Mouse (Mus musculus): ENCODE results near the gene Kifc5b.
"Not testable (repeated sequence)": the region's sequence is repeated elsewhere in the genome, so short reads cannot be mapped to it uniquely, and the experiment has no call there.

The Kifc5b gene

DNA sequence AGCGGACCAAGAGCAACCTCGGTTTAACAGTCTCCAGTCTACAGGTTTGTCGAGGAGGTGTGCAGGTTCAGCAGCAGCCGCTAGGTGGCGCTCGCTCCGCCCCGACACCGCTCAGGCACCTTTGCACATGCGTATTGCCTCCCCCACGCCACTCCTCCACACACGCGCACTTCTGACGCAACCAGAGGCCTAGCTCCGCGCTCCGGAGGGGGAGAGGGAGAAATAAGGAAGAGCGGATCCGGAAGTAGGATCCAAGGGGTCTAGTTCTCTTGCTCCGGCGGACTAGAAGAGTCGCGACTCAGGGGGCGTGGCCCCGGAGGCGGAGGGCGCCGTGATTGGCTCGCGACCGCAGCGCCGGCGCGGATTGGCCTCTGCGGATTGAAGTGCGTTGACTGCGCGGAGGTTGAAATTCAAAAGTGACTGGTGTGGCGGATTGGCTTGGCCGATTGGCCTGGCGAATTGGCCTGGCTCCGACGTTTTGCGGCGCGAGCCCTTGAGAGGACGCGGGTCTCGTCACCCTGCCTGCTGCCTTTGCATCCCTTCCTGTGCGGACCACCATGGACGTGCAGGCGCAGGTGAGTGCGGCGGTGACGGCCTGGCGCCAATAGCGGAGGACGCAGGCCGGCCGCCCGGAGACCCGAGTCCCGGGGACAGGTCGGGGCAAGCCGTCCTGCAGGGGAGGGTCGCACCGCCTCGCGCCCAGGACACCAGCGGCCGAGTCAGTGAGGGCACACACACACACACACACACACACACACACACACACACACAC lies at the start of gene Kifc5b:
TSS of gene Kifc5b (plus strand) at position 381 of the 772 bp plus-strand sequence.
- DNase-seq (ENCODE audit: low spot score) = peak; percentile 100

GRCm38 (mm10) chr17:26868756-26869155 lies 48.1 kb upstream of the Kifc5b start:
- no peak for DNase-seq (ENCODE audit: low spot score)

GRCm38 (mm10) chr17:26872870-26873269 lies 44.0 kb upstream of the Kifc5b start:
- DNase-seq (ENCODE audit: low spot score) = no peak

- no peak for DNase-seq (ENCODE audit: low spot score)
Measured at GRCm38 (mm10) chr17:26873502-26873901, 43.4 kb upstream of the Kifc5b start.

DNA sequence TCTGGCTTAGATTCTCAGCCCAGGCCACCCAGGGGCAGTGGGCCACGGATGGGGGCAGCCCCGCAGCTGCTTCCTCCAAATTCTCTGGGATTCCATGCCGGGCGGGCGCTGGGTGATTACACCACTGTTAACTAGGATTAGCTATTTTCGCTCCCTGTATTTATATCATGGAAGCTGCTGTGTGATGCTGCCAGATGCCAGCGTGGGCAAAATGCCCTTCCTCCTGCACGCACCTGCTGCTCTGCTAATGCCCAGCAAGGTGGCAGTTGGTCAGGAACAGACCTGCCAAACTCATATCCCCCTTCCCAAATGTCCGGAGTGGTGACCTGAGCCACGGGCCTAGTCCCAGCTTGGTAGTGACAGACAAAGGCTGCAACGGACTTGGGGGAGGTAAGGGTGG lies 42.3 kb upstream of the Kifc5b start:
- no peak for DNase-seq (ENCODE audit: low spot score)

- DNase-seq (ENCODE audit: low spot score) = no peak
Measured at GRCm38 (mm10) chr17:26877927-26878326, 39.0 kb upstream of the Kifc5b start.

DNA sequence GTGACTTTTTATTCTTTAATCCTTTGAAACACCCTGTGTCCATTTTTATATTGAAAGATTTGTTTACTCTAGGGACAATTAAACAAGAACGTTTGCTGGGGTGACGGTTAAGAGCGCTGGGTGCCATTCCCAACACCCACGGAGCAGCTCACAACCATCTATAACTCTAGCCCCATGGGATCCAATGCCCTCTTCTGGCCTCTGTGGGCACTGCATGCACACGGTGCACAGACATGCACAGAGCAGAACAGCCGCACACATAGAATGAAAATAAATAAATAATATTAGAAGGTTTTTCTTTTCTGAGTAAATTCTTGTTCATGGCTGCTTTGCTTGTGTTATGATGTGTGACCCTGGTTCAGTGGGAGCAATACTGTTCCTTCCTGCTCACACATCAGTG lies 37.7 kb upstream of the Kifc5b start:
- DNase-seq (ENCODE audit: low spot score) = no peak

GRCm38 (mm10) chr17:26882706-26883105 lies 34.2 kb upstream of the Kifc5b start:
- no peak for DNase-seq (ENCODE audit: low spot score)

DNA sequence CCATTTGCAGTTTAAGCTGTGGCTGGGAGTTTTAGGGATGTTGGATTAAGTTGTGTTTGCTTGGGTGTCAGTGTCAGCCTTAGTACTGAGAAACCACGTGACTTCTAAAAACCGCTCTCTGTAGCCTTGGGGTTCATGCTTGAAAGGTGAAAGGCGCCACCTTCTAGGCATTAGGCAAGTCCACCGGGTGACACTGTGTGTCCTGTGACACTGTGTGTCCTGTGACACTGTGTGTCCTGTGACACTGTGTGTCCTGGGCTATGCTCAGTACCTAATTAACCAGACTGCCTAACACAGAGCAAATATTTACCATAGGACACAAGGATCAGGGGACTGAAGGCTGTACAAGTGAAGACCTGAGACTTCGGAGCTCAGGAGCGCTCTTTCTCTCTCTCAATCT lies 33.3 kb upstream of the Kifc5b start:
- DNase-seq (ENCODE audit: low spot score) = no peak

DNA sequence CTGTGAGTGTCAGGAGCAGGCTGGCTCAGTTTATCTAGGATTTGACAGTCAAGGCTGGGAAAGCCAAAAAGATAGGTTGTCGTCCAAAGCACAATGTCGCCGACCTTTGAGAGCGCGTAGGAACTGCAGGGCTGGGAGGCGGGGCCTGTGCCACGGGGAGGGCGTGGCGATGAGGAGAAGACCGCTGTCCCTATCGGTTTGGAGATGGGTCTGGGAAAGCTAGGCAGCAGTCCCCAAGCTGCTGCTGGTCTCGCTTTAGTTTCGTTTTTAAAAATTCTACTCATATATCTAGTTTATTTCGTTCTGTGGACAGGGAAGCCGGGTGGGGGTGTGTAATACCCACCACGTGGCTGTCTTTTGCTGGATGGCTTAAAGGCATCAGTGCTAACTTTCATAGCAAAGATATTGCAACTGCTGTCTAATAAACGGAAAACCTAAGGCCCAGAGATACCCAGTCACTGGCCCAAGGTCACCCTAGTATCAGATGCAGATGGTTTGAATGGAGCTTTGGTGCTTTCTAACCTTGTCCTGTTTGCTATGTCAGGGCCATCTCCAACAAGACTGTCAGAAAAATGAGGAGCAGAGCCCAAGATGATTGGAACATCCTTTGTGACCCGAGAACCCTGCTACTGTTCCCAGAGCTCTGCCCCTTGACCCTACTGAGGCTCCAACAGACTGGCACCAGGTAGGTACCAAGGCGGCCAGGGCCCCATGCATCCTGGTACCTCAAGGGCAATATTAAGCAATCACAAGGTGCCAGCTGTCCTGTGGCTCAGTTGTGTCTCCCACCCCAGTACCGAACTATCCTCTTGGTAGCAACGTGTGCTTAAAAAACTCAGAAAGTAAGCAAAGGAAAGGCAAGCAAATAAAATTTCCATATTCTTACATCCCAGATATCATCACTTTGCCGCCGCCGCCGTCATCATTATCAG lies 31.6 kb upstream of the Kifc5b start:
- peak; percentile 89 for DNase-seq (ENCODE audit: low spot score)

GRCm38 (mm10) chr17:26886047-26886749 lies 30.7 kb upstream of the Kifc5b start:
- DNase-seq (ENCODE audit: low spot score) = peak; percentile 93

DNA sequence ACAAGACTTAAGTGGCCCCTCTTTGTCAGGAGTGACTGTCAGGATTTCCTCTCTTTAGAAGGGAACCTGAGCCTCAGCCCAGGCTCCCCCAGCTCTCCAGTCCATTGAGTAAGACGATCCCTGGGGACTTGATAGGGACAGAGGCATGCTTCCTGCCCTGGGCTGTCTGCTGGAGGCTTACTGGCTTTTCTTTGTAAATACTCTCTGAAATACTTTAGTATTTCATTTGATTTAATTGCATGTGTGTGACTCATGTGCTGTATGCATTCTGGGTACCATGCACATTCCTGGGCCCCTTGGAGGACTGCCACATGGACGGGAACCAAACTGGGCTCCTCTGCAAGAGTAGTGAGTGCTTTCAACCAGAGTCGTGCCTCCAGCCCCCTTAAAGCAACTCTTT lies 29.0 kb upstream of the Kifc5b start:
- peak; percentile 68 for DNase-seq (ENCODE audit: low spot score)

DNA sequence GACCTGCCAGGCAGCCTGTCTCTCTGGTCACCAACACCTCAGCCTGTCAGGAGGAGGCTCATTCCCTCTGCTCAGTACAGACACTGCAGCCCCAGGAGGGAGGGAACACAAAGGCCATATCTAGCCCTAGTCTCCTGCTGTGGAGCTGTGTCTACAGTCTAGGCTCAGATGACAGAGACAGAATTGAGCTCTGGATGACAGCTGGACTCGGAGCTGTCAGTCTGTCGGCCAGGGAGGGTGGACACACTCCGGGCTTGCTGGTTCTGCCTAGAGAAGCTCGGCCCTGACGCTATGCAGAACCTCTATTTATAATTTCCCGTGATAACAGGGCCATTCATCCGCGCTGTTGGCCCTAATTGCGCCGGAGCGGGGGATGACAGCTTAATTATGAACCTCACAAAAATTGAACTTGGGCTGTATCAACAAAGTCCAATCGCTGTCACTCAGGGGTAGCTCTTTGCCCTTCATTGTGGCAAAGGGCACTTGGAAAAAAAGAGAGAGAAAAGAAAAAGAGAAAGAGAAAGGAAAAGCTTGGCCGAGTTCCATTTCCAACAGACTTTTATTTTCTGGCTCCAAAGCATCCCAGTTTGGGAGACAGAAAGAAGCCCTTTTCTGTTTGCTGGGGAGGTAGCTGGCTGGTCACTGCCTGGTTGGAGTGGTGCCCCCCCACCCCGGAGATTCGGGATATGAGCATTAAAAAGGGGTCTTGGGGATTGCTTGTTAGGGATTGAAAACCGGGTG lies 24.1 kb upstream of the Kifc5b start:
- DNase-seq (ENCODE audit: low spot score) = peak; percentile 32

DNA sequence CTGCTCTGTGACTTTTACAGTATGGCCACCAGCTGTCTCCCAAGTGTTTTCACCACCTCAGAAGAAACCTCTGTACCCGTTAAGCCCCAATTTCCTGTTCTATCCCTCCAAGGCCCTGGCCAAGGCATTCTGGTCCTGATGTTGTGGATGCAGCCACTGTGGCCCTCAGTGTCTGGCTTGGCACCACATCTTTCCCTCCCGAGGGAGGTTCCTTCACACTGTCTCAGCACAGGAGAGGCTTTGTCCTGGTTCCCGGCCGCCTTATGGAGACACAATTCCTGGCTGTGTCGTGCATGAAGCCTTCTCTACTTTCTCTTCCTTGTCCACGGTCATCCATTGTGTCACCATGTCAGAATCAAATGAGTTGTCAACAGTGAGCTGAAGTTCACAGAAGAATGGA lies 23.4 kb upstream of the Kifc5b start:
- no peak for DNase-seq (ENCODE audit: low spot score)

DNA sequence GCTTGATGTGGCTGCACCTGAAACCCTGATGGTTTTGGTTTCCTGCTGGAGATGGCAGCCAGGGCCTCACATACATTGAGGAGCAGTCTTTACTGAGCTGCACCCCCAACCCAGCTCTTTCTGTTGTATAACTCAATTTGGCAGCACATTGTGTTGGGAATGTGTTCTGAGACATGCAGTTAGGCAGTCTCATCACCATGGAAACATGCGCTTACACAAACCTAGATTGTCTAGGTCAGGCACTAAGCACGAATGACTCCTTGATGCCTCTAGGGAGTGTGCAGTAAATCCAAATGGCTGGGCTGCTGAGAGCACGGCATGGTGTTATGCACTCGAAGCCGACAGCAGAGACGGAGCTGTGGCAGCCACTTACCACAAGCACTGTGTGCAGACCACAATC lies 22.5 kb upstream of the Kifc5b start:
- peak; percentile 50 for DNase-seq (ENCODE audit: low spot score)

DNA sequence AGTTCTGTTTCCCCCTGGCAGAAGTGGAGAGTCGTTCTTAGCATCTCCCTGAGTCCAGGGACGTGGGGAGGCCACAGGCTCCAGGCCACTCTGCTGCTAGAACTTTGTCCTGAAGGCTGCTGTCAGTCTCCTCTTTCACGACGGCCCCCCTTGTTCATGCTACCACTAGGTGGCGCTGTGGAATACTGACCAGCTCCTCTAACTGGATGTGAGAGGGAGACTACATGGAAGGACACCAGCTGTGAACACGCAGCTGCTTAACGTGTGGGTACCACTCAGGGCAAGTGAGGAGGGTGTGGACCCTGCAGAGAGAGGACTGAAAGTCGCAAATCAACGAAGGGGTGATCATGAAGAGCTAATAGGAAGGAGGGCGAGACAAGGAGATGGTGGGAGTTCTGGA lies 21.3 kb upstream of the Kifc5b start:
- peak; percentile 47 for DNase-seq (ENCODE audit: low spot score)

DNA sequence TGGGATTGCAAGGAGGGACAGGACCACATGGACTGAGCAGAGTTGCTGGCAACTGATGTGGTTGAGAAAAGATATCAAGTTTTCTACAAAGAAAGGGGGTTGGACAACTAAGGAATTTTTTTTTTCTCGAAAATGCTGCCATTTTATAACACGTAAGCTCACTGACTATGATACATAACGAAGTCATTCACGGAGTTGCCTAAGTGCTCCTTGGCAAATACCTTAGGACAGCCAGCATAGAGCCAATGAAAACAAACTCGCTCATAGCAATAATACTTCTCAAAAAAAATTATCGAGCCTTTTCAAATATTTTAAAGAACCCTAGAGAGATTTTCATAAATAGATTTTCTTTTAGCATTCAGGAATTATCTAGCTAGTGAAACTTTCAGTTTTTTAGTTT lies 16.0 kb upstream of the Kifc5b start:
- no peak for DNase-seq (ENCODE audit: low spot score)

GRCm38 (mm10) chr17:26904320-26904719 lies 12.6 kb upstream of the Kifc5b start:
- no peak for DNase-seq (ENCODE audit: low spot score)

DNA sequence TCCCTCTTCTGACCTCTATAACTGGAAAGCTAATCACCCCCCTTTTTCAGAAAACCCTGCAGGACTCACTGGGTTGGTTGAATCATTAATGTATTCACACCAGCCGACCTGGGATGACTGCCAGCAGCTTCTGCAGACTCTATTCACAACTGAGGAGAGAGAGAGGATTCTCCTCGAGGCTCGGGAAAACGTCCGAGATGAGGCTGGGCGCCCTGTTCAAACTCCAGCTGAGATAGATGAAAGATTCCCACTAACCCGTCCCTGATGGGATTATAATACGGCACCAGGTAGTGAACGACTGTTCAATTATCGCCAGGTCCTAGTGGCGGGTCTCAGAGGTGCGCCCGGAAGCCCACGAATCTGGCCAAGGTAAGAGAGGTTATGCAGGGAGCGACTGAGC lies 9.4 kb upstream of the Kifc5b start:
- not testable (repeated sequence) for DNase-seq (ENCODE audit: low spot score)

DNA sequence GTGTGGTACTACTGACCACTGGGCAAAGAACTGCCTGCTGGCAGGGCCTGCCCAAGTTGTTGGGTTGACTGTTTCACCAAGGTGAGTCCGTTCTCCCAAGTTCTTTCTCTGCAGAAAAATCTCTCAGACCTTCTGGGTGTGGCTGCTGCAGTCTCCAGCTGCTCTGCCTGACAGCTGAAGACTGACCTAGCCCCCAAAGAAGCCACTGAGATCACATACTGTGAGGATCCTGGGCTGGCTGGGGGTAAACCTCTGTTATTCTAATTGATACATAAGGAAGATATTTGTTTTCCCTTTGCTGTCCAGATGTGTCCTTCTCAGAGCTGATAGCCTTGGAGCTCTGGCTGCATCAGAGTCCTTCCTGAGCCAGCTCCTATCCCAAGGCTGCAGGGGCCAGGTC lies 1.6 kb upstream of the Kifc5b start:
- DNase-seq (ENCODE audit: low spot score) = no peak

DNA sequence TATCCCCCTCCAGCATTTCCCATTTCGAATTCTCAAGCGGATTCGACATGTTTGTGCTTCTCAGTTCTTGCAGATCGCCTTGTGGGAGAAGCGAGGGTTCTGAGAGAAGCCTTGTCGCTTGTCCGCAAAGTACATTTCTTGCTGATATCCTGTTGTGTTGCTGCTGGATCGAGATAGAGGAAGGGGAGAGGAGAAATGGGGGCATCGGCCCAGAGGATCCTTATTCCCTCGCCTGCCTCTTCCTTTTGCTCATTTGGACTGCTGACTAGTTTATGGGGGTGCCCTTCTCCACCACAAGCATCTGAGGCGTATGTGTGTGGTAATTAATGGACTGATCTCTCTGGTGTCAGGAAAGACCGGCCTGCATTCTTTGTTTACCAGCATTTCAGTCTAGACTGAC lies 669 bp downstream of the Kifc5b start:
- not testable (repeated sequence) for DNase-seq (ENCODE audit: low spot score)

DNA sequence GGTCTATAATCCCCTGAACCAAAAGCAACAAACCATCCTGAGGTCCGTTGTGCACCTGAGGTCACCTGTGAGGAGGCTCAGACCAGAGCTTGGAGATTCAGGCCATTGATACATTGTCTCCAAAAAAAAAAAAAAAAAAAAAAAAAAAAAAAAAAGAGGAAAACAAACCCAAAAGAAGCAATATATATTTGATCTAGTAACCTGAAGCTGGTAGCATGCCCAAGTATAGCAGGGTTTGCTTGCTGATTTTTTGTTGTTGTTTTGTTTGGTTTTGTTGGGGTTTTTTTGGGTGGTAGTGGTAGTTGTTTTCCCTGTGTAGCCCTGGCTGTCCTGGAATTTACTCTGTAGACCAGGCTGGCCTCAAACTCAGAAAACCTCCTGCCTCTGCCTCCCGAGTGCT lies 1.5 kb downstream of the Kifc5b start:
- DNase-seq (ENCODE audit: low spot score) = no peak

Data from MN1 (cell line).